Mouse (Mus musculus): ENCODE data around the gene Fxr1. TPM values are rescaled to one million over a fixed set of nuclear protein-coding genes. Genes with fewer than 3 reads are reported as not detected.

Gene Fxr1
- polyA plus RNA-seq, 1 experiment: 211 TPM

DNA sequence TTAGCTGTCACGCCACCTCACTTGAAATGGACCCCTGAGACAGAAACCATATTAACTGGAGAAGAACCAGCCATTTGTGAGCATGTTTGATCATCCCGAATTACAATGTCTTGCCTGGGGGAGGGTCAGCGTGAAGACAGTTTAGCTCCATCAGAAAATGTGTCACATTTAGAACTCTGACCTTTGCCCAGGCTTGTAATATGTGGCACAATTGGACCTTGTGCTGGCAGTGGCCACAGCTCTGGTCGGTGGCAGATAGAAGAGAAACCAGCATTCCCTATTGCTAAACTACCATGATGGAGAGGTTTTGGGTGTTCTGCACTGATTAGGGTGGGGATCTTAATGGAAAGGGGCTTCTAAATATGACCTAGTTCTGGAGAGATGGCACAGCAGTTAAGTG lies 100.1 kb downstream of the Fxr1 start:
- Histone ChIP-seq H3K4me3 (ENCODE audit: control insufficient read depth, low read depth, low read length) (no peak overlapping the region), H3K36me3 (ENCODE audit: control insufficient read depth, insufficient read depth, low read length) (no peaks in the 10 kb centered on the region)
- TF ChIP-seq CTCF (IDR thresholded peaks at IDR 0.05; ENCODE audit: control insufficient read depth, insufficient read depth, insufficient replicate concordance, low read depth, low read length) (no peak), POLR2A (IDR thresholded peaks at IDR 0.05; ENCODE audit: control insufficient read depth, low read depth, low read length) (no peak)

More for the DNA sequence above, 100.1 kb downstream of the Fxr1 start:
- Histone ChIP-seq H3K4me1 (ENCODE audit: control insufficient read depth, insufficient read depth, low read length) (no peaks in the 10 kb centered on the region; the same call in 1 of the 2 replicates), H3K27me3 (ENCODE audit: control insufficient read depth, insufficient read depth, low read length) (no peaks in the 10 kb centered on the region), H3K27ac (ENCODE audit: control insufficient read depth, insufficient read depth, low read depth, low read length) (no peak overlapping the region)

Other genes with a start within 250 kb of the Fxr1 start
- 7.5 and 11.3 TPM in 2 replicates for gene Ttc14, start 220.1 kb upstream of the Fxr1 start, polyA plus RNA-seq (2012; rRNA removed)
- gene Ccdc39, start 175.6 kb upstream of the Fxr1 start, polyA plus RNA-seq (2012; rRNA removed): 200 and 260 TPM in 2 replicates
- 63.1 and 69.7 TPM in 2 replicates for gene Dnajc19, start 61.4 kb downstream of the Fxr1 start, polyA plus RNA-seq (2012; rRNA removed)

Data from testis, adult 2 months (tissue).